Mouse (Mus musculus) ES-Bruce4 (cell line): Measurements from ENCODE around the gene Pdzk1ip1. TPM values are rescaled to one million over a fixed set of nuclear protein-coding genes. Genes with fewer than 3 reads are reported as not detected.
A peak's percentile ranks its signal among the peaks of the same experiment; 100 is the strongest.

Experiments used
- H3K27ac ChIP-seq: 2 replicates; pipeline ENCODE4 v1.5.1; 2012; ENCODE audit warnings: low read length, inconsistent platforms; ENCODE audit not compliant: insufficient read depth
- H3K27me3 ChIP-seq: 2 replicates; pipeline ENCODE4 v1.6.1; 2012; ENCODE audit warnings: mild to moderate bottlenecking, low read length, inconsistent platforms; ENCODE audit not compliant: control insufficient read depth, poor library complexity, insufficient read depth, severe bottlenecking
- H3K36me3 ChIP-seq: 2 replicates; pipeline ENCODE4 v1.6.1; 2012; ENCODE audit warnings: inconsistent platforms, mild to moderate bottlenecking, low read length, moderate library complexity; ENCODE audit not compliant: control insufficient read depth, poor library complexity, insufficient read depth, severe bottlenecking
- H3K4me1 ChIP-seq: one replicate; pipeline ENCODE4 v1.8.1; 2011; ENCODE audit warnings: low read length; ENCODE audit not compliant: control insufficient read depth, insufficient read depth
- H3K4me3 ChIP-seq: 2 replicates; pipeline ENCODE4 v1.5.1; 2011; ENCODE audit warnings: low read depth, mild to moderate bottlenecking, low read length
- H3K9ac ChIP-seq: 2 replicates; pipeline ENCODE4 v1.6.1; 2012; ENCODE audit warnings: low read depth, mild to moderate bottlenecking, inconsistent platforms; ENCODE audit not compliant: poor library complexity, severe bottlenecking
- H3K9me3 ChIP-seq: replicated peaks from 2 replicates; pipeline ENCODE4 v1.6.1; 2012; ENCODE audit warnings: mild to moderate bottlenecking, low read length, inconsistent platforms; ENCODE audit not compliant: control insufficient read depth, poor library complexity, insufficient read depth, severe bottlenecking
- CTCF ChIP-seq: IDR thresholded peaks from one replicate; pipeline ENCODE4 v1.8.1; 2011; ENCODE audit warnings: low read depth, low read length
- EP300 ChIP-seq: IDR thresholded peaks from 2 replicates; pipeline ENCODE4 v1.6.1; 2011; ENCODE audit warnings: low read depth, low read length; ENCODE audit not compliant: insufficient read depth
- POLR2A ChIP-seq: IDR thresholded peaks from one replicate; pipeline ENCODE4 v1.8.1; 2011; ENCODE audit warnings: low read length; ENCODE audit not compliant: insufficient read depth
- polyA plus RNA-seq: library from polyadenylated mRNA; stranded (reverse); fragments of >200 nt; gene quantifications from 2 replicates; pipeline ENCODE4 v1.2.4, GENCODE M21; 2011; ENCODE audit warnings: low read depth; ENCODE audit not compliant: missing spikeins, insufficient read depth, insufficient read length

Gene Pdzk1ip1
- polyA plus RNA-seq = 3.4 and 4.7 TPM in 2 replicates

DNA sequence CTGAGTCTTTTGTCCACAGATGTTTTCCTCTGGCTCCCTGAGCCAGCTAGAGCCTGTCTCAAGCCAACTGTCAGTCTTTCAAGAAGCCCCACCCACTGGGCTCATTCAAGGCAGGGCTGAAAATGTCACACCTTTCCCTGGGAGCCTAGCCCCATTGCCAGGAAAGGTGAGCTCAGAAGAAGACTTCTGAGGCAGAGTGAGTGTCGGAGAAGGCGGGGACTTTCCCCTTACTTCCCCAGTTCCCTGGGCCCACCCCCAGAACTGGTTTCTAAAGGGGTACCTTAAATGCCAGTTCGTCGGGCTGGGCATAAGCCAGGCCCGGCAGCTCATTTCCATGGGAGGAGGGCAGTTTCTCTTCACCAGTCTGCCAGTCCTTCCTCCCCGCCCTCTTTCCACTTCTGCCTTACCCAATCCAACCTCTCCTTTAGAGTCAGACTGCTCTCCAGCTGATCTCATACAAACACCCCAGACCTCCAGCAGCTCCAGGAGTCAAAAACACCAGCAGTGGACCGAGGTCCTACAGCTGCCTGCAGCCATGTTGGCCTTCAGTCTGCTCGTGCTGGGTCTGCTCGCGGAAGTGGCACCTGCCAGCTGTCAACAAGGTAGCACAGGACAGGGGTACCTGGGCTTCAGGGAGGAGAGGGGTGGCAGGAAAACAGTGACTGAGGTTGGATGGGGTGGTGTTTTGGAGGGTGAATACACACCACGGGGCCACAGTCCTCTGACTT lies at the start of gene Pdzk1ip1:
Pdzk1ip1 (plus strand) TSS at position 98 of the 728 bp plus-strand sequence.
- TF ChIP-seq POLR2A (no peak), EP300 (no peak), CTCF (no peak)
- Histone ChIP-seq H3K4me3 (no peak within 1 kb of the TSS), H3K27ac (no peak within 1 kb of the TSS), H3K27me3 (no peaks in the 10 kb centered on the region), H3K9me3 (no peaks in the 10 kb centered on the region), H3K36me3 (no peaks in the 10 kb centered on the region), H3K9ac (no peak within 1 kb of the TSS), H3K4me1 (peaks cover 2% of the 10 kb centered on the region)

DNA sequence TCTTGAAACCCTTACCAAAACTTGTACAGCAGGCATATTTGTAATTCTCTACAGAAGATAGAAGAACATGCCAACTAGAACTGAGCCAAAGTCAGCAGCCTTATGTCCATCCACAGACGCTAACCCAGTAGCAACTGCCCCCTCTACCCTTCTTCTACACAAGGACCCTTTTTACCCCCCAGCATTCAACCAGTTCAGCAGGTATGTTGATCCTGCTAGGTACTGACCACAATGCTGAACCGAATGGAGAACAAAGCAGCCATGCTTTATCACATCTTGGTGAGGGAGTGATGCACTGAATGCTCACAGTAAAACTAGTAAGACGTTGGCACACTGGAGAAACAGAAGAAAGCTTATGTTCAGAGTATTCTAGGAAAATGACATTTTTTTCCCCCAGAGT lies 42.9 kb upstream of the Pdzk1ip1 start:
- H3K27ac ChIP-seq = no peak overlapping the region
- no peaks in the 10 kb centered on the region for H3K9me3 ChIP-seq
- H3K27me3 ChIP-seq = no peaks in the 10 kb centered on the region
- 0 out of 2 replicates have a peak, but pooled peaks cover 6% of the 10 kb centered on the region for H3K36me3 ChIP-seq
- H3K4me3 ChIP-seq = no peak overlapping the region
- H3K9ac ChIP-seq = no peak overlapping the region
- no peak for TF ChIP-seq EP300
- TF ChIP-seq POLR2A = no peak
- no peak for TF ChIP-seq CTCF
- no peaks in the 10 kb centered on the region for H3K4me1 ChIP-seq

DNA sequence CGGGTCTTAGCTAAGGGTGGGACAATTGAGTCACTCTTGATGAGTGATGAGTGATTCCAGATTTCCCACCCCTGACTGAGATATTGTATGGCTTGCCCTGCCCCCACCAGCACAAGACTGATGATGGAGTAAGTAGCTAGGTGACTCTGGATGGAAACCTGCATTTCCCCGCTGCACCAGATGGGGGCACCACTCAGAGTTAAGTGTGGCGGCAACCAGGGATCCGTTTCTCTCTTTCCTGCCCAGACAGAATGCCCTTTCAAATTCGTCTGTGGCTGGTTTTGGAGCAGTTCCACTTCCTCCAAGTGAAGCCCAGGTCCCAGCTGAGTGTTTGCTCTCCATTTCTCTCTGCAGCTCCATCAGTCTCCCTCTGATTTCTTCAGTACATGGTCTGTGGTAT lies 40.8 kb upstream of the Pdzk1ip1 start:
- Histone ChIP-seq H3K4me1 (no peaks in the 10 kb centered on the region), H3K27ac (no peak overlapping the region), H3K9ac (no peak overlapping the region), H3K9me3 (0 out of 2 replicates have a peak, but pooled peaks cover 3% of the 10 kb centered on the region), H3K27me3 (peaks cover 5% of the 10 kb centered on the region), H3K4me3 (no peak overlapping the region), H3K36me3 (no peaks in the 10 kb centered on the region)
- TF ChIP-seq CTCF (peak; percentile 79), EP300 (no peak)

DNA sequence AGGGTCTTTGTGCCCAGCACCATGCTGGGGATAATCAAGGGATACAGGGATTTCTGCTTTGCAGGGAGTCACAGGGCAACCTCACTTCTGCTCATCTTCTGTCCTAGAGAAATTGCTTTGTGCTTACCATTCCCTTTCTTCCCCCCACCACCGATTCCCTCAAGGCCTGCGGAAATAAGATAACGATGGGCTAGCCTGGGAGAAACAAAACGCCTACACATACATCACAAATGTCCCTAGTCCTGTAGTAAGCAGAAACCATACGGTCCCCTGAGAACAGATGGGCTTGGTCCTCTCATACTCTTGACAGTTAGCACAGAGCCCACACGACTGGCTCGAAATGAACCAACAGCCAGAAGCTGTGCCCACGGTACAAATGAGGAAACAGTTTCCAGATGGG lies 40.3 kb upstream of the Pdzk1ip1 start:
- TF ChIP-seq POLR2A = no peak
- TF ChIP-seq CTCF = no peak
- TF ChIP-seq EP300 = no peak
- Histone ChIP-seq H3K9me3 (0 out of 2 replicates have a peak, but pooled peaks cover 3% of the 10 kb centered on the region), H3K4me3 (no peak overlapping the region), H3K36me3 (no peaks in the 10 kb centered on the region), H3K9ac (no peak overlapping the region), H3K27me3 (peaks cover 8% of the 10 kb centered on the region), H3K4me1 (no peaks in the 10 kb centered on the region), H3K27ac (no peak overlapping the region)

DNA sequence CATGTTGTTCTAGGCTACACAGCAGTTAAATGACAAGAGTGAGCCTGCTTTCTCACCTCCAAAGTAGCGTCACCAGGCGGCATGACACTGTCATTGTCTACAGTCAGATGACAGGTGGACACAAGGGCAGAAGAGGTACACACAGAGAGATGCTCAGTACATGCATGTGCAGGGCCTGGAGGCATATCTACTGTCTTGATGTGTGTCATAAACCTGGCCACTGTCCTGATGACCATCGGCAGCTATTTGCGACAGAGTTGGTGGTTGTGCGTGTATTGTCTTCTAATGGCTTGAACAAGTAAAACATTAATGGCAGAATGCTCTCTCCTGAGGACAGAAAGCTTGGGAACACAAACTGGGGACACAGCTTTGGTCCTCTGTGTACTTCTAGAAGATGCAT lies 37.3 kb upstream of the Pdzk1ip1 start:
- Histone ChIP-seq H3K36me3 (no peaks in the 10 kb centered on the region), H3K27ac (no peak overlapping the region), H3K27me3 (peaks cover 17% of the 10 kb centered on the region), H3K9ac (no peak overlapping the region), H3K4me3 (no peak overlapping the region), H3K9me3 (0 out of 2 replicates have a peak, but pooled peaks cover 3% of the 10 kb centered on the region), H3K4me1 (no peaks in the 10 kb centered on the region)
- TF ChIP-seq CTCF (no peak), EP300 (no peak), POLR2A (no peak)

DNA sequence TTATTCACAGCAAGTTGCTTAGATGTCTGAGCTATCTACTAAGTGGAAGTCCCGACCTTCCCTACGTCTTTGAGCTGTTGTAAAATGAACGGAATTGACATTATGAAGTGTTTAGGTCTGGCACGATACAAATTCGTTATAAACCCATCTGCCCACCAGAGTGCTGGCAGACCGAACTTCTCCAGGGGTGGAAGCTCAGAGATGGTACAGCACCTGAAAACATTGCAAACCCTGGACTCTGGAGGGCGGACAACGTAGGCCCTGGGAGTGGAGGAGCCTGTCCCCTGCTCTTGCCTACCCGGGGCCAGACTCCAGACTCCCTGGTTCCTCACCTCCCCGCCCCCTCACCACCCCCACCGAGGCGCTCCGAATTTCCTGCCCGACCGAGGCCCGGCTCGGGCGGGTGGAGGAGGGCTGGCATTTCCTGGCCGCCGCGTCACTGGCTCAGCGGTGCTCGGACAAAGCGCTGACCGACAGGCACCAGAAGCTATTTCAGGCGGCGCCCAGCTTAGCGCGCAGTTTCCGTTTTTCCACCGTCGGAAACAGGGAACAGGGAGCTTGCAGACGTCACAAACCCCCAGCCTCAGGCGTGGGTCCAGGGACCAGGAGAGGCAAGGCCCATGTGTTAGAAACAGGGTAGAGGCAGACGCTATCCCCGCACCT lies 36.0 kb upstream of the Pdzk1ip1 start:
- Histone ChIP-seq H3K9me3 (0 out of 2 replicates have a peak, but pooled peaks cover 3% of the 10 kb centered on the region), H3K27me3 (peaks cover 27% of the 10 kb centered on the region), H3K27ac (no peak overlapping the region), H3K9ac (peak overlapping the region; percentile 33), H3K36me3 (no peaks in the 10 kb centered on the region), H3K4me1 (no peaks in the 10 kb centered on the region), H3K4me3 (peak overlapping the region; percentile 27)
- no peak for TF ChIP-seq EP300
